Mouse (Mus musculus) heart, adult 11 months (tissue): ENCODE results near the gene Psg16.
A peak's percentile ranks its signal among the peaks of the same experiment; 100 is the strongest.

Experiments
- DNase-seq: peaks from one replicate; pipeline ENCODE4 v3.0.0; 2022

Gene Psg16

GRCm38 (mm10) chr7:17135307-17135706, 61.5 kb downstream of the Psg16 start:
- peak; percentile 71 for DNase-seq

DNA sequence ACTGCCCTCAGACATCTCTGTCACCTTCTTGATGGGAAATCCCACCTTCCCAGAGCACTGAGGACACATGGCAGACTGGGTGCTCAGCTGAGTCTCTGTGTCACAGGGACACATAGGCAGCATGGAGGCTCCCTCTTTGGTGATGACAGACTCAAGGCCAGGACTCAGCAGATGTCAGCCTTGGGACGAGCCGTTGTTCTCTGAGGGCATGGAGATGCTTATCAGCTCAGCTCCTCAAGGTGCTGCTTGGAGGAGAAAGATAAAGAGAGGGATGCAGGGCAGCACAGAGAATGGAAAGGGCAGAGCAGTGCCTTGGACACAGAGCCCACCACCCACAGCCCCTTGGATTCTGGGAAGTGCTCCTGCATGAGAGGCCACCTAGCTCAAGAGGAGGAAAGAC, 76.1 kb downstream of the Psg16 start, which contains the start of gene Ceacam3:
TSS of gene Ceacam3 (plus strand) at position 352 of the 400 bp plus-strand sequence.
- no peak for DNase-seq

GRCm38 (mm10) chr7:17155634-17156033, 81.8 kb downstream of the Psg16 start:
- DNase-seq, result peak; percentile 80

DNA sequence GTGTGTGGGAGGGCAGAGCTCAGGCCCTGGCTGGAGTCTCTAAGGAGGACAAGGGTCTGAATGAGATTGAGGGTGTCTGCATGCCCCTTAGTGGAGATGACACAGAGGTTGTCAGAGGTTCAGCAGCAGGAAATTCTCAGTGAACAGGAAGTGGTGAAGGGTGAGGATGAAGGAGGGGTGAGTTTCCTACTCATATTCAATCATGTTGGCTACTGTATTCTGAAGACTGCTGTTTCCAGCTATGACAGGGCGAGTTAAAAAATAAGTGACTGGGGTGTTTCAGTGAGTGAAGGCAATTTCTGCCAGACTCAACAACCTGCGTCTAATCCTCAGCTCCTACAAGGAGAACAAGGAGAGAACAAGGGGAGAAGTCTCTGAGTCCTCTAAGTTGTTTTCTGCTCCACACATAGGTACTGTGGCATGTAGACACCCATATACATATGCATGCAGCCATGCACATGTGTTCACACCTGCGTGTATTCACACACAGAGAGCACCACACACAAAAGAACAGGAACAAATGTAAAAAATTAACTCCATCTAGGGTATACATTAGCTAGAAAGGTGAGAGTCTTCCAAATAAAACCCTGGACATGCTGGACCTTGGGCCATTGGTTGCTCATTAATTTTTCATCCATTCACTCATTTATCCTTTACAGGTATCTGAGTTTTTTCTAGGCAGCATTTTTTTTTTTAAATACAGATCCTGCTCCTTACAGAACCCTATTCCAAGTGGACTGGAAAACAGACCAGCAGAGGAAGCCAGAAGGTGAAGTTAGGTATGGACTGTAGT, 83.2 kb downstream of the Psg16 start:
- DNase-seq, result no peak

- DNase-seq, result peak; percentile 41
Measured at GRCm38 (mm10) chr7:17159011-17159410, 85.2 kb downstream of the Psg16 start.

- DNase-seq, result no peak
Measured at GRCm38 (mm10) chr7:17171827-17172226, 98.0 kb downstream of the Psg16 start.
